Mouse (Mus musculus) intestine, embryonic 14.5 days (tissue): ENCODE measurements around the gene Hpse. TPM values are rescaled to one million over a fixed set of nuclear protein-coding genes. Genes with fewer than 3 reads are reported as not detected.

ENCODE experiments used
- polyA plus RNA-seq: library from polyadenylated mRNA; unstranded; fragments of >200 nt; fragmentation: Nextera tagmentation; extraction: Ambion mirVana; gene quantifications from 2 replicates; pipeline ENCODE4 v1.2.1, GENCODE M21; 2014

Gene Hpse
- polyA plus RNA-seq, 1 experiment from 2014 or later = 3.7 TPM

Other genes with a start within 250 kb of the Hpse start
- gene Lin54, start 219.1 kb downstream of the Hpse start, polyA plus RNA-seq = 16.8 and 18.1 TPM in 2 replicates
- 183 and 189 TPM in 2 replicates for gene Cops4, start 201.4 kb downstream of the Hpse start, polyA plus RNA-seq
- 256 and 280 TPM in 2 replicates for gene Plac8, start 147.5 kb downstream of the Hpse start, polyA plus RNA-seq
- gene Coq2, start 44.6 kb downstream of the Hpse start, polyA plus RNA-seq = 78.7 and 82.5 TPM in 2 replicates
- gene Helq, start 78.9 kb upstream of the Hpse start, polyA plus RNA-seq = 19.9 and 24.1 TPM in 2 replicates
- gene Mrps18c, start 78.9 kb upstream of the Hpse start, polyA plus RNA-seq = 171 and 179 TPM in 2 replicates
- gene Abraxas1, start 101.2 kb upstream of the Hpse start, polyA plus RNA-seq = 27.9 and 31.0 TPM in 2 replicates
- gene Gpat3, start 126.0 kb upstream of the Hpse start, polyA plus RNA-seq = 2.7 and 4.6 TPM in 2 replicates